Mouse (Mus musculus) E14TG2a.4 (cell line): Measurements from ENCODE around the gene Rgma.

Experiments
- H3K27me3 ChIP-seq: 2 replicates; pipeline ENCODE4 v1.6.1; 2014; ENCODE audit warnings: low read length, control low read depth; ENCODE audit not compliant: insufficient read depth
- H3K36me3 ChIP-seq: 2 replicates; pipeline ENCODE4 v1.6.1; 2014; ENCODE audit warnings: low read length, control low read depth; ENCODE audit not compliant: insufficient read depth
- H3K4me1 ChIP-seq: replicated peaks from 2 replicates; pipeline ENCODE4 v1.6.1; 2014; ENCODE audit warnings: low read depth, low read length, control low read depth
- H3K4me3 ChIP-seq: replicated peaks from 2 replicates; pipeline ENCODE4 v1.5.1; 2014; ENCODE audit warnings: mild to moderate bottlenecking, low read length
- H3K9me3 ChIP-seq: 2 replicates; pipeline ENCODE4 v1.6.1; 2014; ENCODE audit warnings: low read length, control low read depth
- CTCF ChIP-seq: conservative IDR thresholded peaks from 2 replicates; pipeline ENCODE4 v1.5.1; 2014; ENCODE audit warnings: low read length
- NANOG ChIP-seq: IDR thresholded peaks from 2 replicates; pipeline ENCODE4 v1.6.1; 2014; ENCODE audit warnings: borderline replicate concordance, low read length, mixed read lengths
- POU5F1 ChIP-seq: IDR thresholded peaks from 2 replicates; pipeline ENCODE4 v1.6.1; 2014; ENCODE audit warnings: low read length, borderline replicate concordance

Rgma gene

GRCm38 (mm10) chr7:73375257-73376100 lies at the start of gene Rgma:
Rgma (plus strand) TSS chr7:73375509.
- H3K9me3 ChIP-seq: peaks cover 17% of the 10 kb centered on the region
- peaks cover 95% of the 10 kb centered on the region for H3K27me3 ChIP-seq
- H3K4me1 ChIP-seq: peaks cover 53% of the 10 kb centered on the region
- peak within 1 kb of the TSS; percentile 83 for H3K4me3 ChIP-seq
- TF ChIP-seq POU5F1 (no peak), CTCF (no peak), NANOG (no peak)
- H3K36me3 ChIP-seq: no peaks in the 10 kb centered on the region

GRCm38 (mm10) chr7:73326236-73326635 lies 49.1 kb upstream of the Rgma start:
- TF ChIP-seq POU5F1 (no peak), NANOG (no peak), CTCF (no peak)
- H3K27me3 ChIP-seq: peaks cover 72% of the 10 kb centered on the region
- peaks cover 13% of the 10 kb centered on the region for H3K9me3 ChIP-seq
- H3K36me3 ChIP-seq: no peaks in the 10 kb centered on the region
- peaks cover 35% of the 10 kb centered on the region for H3K4me1 ChIP-seq
- H3K4me3 ChIP-seq: no peak overlapping the region

GRCm38 (mm10) chr7:73326680-73327079 lies 48.6 kb upstream of the Rgma start:
- no peak for TF ChIP-seq POU5F1
- no peak for TF ChIP-seq CTCF
- no peak for TF ChIP-seq NANOG
- H3K36me3 ChIP-seq: no peaks in the 10 kb centered on the region
- no peak overlapping the region for H3K4me3 ChIP-seq
- peaks cover 13% of the 10 kb centered on the region for H3K9me3 ChIP-seq
- peaks cover 33% of the 10 kb centered on the region for H3K4me1 ChIP-seq
- H3K27me3 ChIP-seq: peaks cover 73% of the 10 kb centered on the region

GRCm38 (mm10) chr7:73327193-73327592 lies 48.1 kb upstream of the Rgma start:
- peaks cover 32% of the 10 kb centered on the region for H3K4me1 ChIP-seq
- peaks cover 74% of the 10 kb centered on the region for H3K27me3 ChIP-seq
- no peak for TF ChIP-seq NANOG
- no peak for TF ChIP-seq CTCF
- TF ChIP-seq POU5F1: no peak
- peaks cover 13% of the 10 kb centered on the region for H3K9me3 ChIP-seq
- no peak overlapping the region for H3K4me3 ChIP-seq
- no peaks in the 10 kb centered on the region for H3K36me3 ChIP-seq

- H3K4me3 ChIP-seq: no peak overlapping the region
- TF ChIP-seq NANOG: no peak
- peaks cover 13% of the 10 kb centered on the region for H3K9me3 ChIP-seq
- H3K36me3 ChIP-seq: no peaks in the 10 kb centered on the region
- peaks cover 27% of the 10 kb centered on the region for H3K4me1 ChIP-seq
- peaks cover 75% of the 10 kb centered on the region for H3K27me3 ChIP-seq
Measured at GRCm38 (mm10) chr7:73327652-73328051, 47.7 kb upstream of the Rgma start.

GRCm38 (mm10) chr7:73328653-73329207 lies 46.6 kb upstream of the Rgma start:
- H3K27me3 ChIP-seq: peaks cover 66% of the 10 kb centered on the region
- H3K36me3 ChIP-seq: no peaks in the 10 kb centered on the region
- H3K9me3 ChIP-seq: peaks cover 13% of the 10 kb centered on the region
- no peak overlapping the region for H3K4me3 ChIP-seq
- no peak for TF ChIP-seq NANOG
- no peak for TF ChIP-seq CTCF
- peaks cover 21% of the 10 kb centered on the region for H3K4me1 ChIP-seq

GRCm38 (mm10) chr7:73330754-73331153 lies 44.6 kb upstream of the Rgma start:
- H3K36me3 ChIP-seq: no peaks in the 10 kb centered on the region
- peaks cover 70% of the 10 kb centered on the region for H3K27me3 ChIP-seq
- TF ChIP-seq NANOG (no peak), CTCF (no peak), POU5F1 (no peak)
- H3K4me1 ChIP-seq: peaks cover 18% of the 10 kb centered on the region
- H3K4me3 ChIP-seq: no peak overlapping the region
- H3K9me3 ChIP-seq: peaks cover 4% of the 10 kb centered on the region; the same call in 1 of the 2 replicates

GRCm38 (mm10) chr7:73331645-73332044 lies 43.7 kb upstream of the Rgma start:
- H3K4me3 ChIP-seq: no peak overlapping the region
- H3K36me3 ChIP-seq: no peaks in the 10 kb centered on the region
- no peak for TF ChIP-seq POU5F1
- no peak for TF ChIP-seq CTCF
- no peak for TF ChIP-seq NANOG
- H3K27me3 ChIP-seq: peaks cover 70% of the 10 kb centered on the region
- H3K4me1 ChIP-seq: peaks cover 13% of the 10 kb centered on the region
- H3K9me3 ChIP-seq: peaks cover 4% of the 10 kb centered on the region; the same call in 1 of the 2 replicates
